Mouse (Mus musculus) lung, adult 2 months (tissue): ENCODE measurements around the gene Umad1.

Experiments used
- CTCF ChIP-seq: fragments of 200-500 bp; IDR thresholded peaks from 2 replicates; pipeline ENCODE4 v1.5.1; 2011; ENCODE audit warnings: mild to moderate bottlenecking, low read length, control low read depth; ENCODE audit not compliant: insufficient read depth
- POLR2A ChIP-seq: fragments of 200-500 bp; IDR thresholded peaks from 2 replicates; pipeline ENCODE4 v1.6.1; 2011; ENCODE audit warnings: low read depth, mild to moderate bottlenecking, control low read depth, low read length, borderline replicate concordance; ENCODE audit errors: extremely low read depth

- TF ChIP-seq CTCF: no peak
- TF ChIP-seq POLR2A: no peak
These were observed 171.6 kb downstream of the Umad1 start for GRCm38 (mm10) chr6:8430610-8431234.
